Mouse (Mus musculus) megakaryocyte, embryonic 14.5 days (primary cell): ENCODE data around the gene 1700037C18Rik. TPM values are rescaled to one million over a fixed set of nuclear protein-coding genes. Genes with fewer than 3 reads are reported as not detected.
A peak's percentile ranks its signal among the peaks of the same experiment; 100 is the strongest.
"Not testable (repeated sequence)": the region's sequence is repeated elsewhere in the genome, so short reads cannot be mapped to it uniquely, and the experiment has no call there.

ENCODE experiments used
- H3K27me3 ChIP-seq: replicated peaks from 2 replicates; pipeline ENCODE3; 2012; ENCODE audit warnings: inconsistent platforms
- H3K36me3 ChIP-seq: replicated peaks from 2 replicates; pipeline ENCODE3; 2012; ENCODE audit warnings: low read length, inconsistent platforms, mixed read lengths
- H3K4me1 ChIP-seq: 2 replicates; pipeline ENCODE4 v1.6.1; 2012; ENCODE audit warnings: inconsistent platforms
- H3K4me3 ChIP-seq: replicated peaks from 2 replicates; pipeline ENCODE3; 2012; ENCODE audit warnings: moderate library complexity, mild to moderate bottlenecking, inconsistent platforms
- H3K9me3 ChIP-seq: 2 replicates; pipeline ENCODE4 v1.6.1; 2012; ENCODE audit warnings: inconsistent platforms
- FLI1 ChIP-seq: IDR thresholded peaks from 2 replicates; pipeline ENCODE4 v1.6.1; 2012; ENCODE audit warnings: low read length, inconsistent platforms, mixed read lengths
- GATA1 ChIP-seq: IDR thresholded peaks from 3 replicates; pipeline ENCODE4 v1.6.1; 2012; ENCODE audit warnings: mixed read lengths, low read length, inconsistent platforms, borderline replicate concordance
- polyA plus RNA-seq: library from polyadenylated mRNA; stranded (reverse); fragments of >175 nt; gene quantifications from 2 replicates; pipeline ENCODE4 v1.2.3, GENCODE M21; 2012; ENCODE audit warnings: low replicate concordance; ENCODE audit not compliant: insufficient read depth

The 1700037C18Rik gene
- polyA plus RNA-seq, 1 experiment, result 18.9 TPM

GRCm38 (mm10) chr16:3884201-3885064, 24.1 kb downstream of the 1700037C18Rik start, which contains the start of the genes Zfp597 and Gm20695:
Gene Zfp597 (minus strand): TSS chr16:3884561.
Gene Gm20695 (plus strand): TSS chr16:3884648.
- Histone ChIP-seq H3K9me3 (no peaks in the 10 kb centered on the region), H3K4me1 (peaks cover 66% of the 10 kb centered on the region), H3K36me3 (peaks cover 45% of the 10 kb centered on the region), H3K27me3 (no peaks in the 10 kb centered on the region), H3K4me3 (peak within 1 kb of the TSS; percentile 94)
- TF ChIP-seq FLI1 (no peak), GATA1 (no peak)

- no peaks in the 10 kb centered on the region for H3K9me3 ChIP-seq
- H3K4me1 ChIP-seq, result peaks cover 50% of the 10 kb centered on the region
- peaks cover 57% of the 10 kb centered on the region for H3K36me3 ChIP-seq
- no peak overlapping the region for H3K4me3 ChIP-seq
- no peak for TF ChIP-seq FLI1
- TF ChIP-seq GATA1, result no peak
- no peaks in the 10 kb centered on the region for H3K27me3 ChIP-seq
These were observed 32.1 kb downstream of the 1700037C18Rik start for GRCm38 (mm10) chr16:3876346-3876745.

- peaks cover 48% of the 10 kb centered on the region for H3K36me3 ChIP-seq
- no peaks in the 10 kb centered on the region for H3K9me3 ChIP-seq
- H3K4me1 ChIP-seq, result peaks cover 61% of the 10 kb centered on the region
- H3K4me3 ChIP-seq, result peak within 1 kb of the TSS; percentile 97
- TF ChIP-seq GATA1, result no peak
- TF ChIP-seq FLI1, result peak; percentile 46; the same call in 1 of the 2 replicates
- H3K27me3 ChIP-seq, result no peaks in the 10 kb centered on the region
These were observed 36.1 kb downstream of the 1700037C18Rik start, which contains the start of gene Naa60 for GRCm38 (mm10) chr16:3872216-3873047. Gene Naa60 (plus strand): TSS chr16:3872375.

- Histone ChIP-seq H3K4me3 (peak overlapping the region; percentile 97), H3K36me3 (peaks cover 48% of the 10 kb centered on the region), H3K27me3 (no peaks in the 10 kb centered on the region), H3K4me1 (peaks cover 65% of the 10 kb centered on the region), H3K9me3 (no peaks in the 10 kb centered on the region)
- TF ChIP-seq GATA1 (no peak), FLI1 (no peak)
These were observed 36.7 kb downstream of the 1700037C18Rik start for GRCm38 (mm10) chr16:3871815-3872214.

GRCm38 (mm10) chr16:3859254-3859653, 49.2 kb downstream of the 1700037C18Rik start:
- TF ChIP-seq FLI1, result no peak
- no peak for TF ChIP-seq GATA1
- no peak overlapping the region for H3K4me3 ChIP-seq
- no peaks in the 10 kb centered on the region for H3K9me3 ChIP-seq
- peaks cover 85% of the 10 kb centered on the region for H3K36me3 ChIP-seq
- H3K27me3 ChIP-seq, result no peaks in the 10 kb centered on the region
- peaks cover 95% of the 10 kb centered on the region for H3K4me1 ChIP-seq

- Histone ChIP-seq H3K4me1 (peaks cover 89% of the 10 kb centered on the region), H3K4me3 (peak overlapping the region; percentile 79), H3K36me3 (peaks cover 71% of the 10 kb centered on the region), H3K27me3 (no peaks in the 10 kb centered on the region), H3K9me3 (no peaks in the 10 kb centered on the region)
- TF ChIP-seq FLI1 (no peak), GATA1 (no peak; the same call in 2 of the 3 replicates)
These were observed 52.7 kb downstream of the 1700037C18Rik start for GRCm38 (mm10) chr16:3855776-3856175.

- TF ChIP-seq GATA1 (no peak), FLI1 (no peak)
- no peaks in the 10 kb centered on the region for H3K9me3 ChIP-seq
- H3K27me3 ChIP-seq, result no peaks in the 10 kb centered on the region
- peaks cover 66% of the 10 kb centered on the region for H3K36me3 ChIP-seq
- H3K4me1 ChIP-seq, result peaks cover 89% of the 10 kb centered on the region
- H3K4me3 ChIP-seq, result no peak overlapping the region
These were observed 53.9 kb downstream of the 1700037C18Rik start for GRCm38 (mm10) chr16:3854437-3855182.

- Histone ChIP-seq H3K9me3 (no peaks in the 10 kb centered on the region), H3K4me1 (peaks cover 89% of the 10 kb centered on the region), H3K36me3 (peaks cover 54% of the 10 kb centered on the region), H3K27me3 (no peaks in the 10 kb centered on the region), H3K4me3 (no peak overlapping the region)
- no peak for TF ChIP-seq GATA1
- TF ChIP-seq FLI1, result no peak
These were observed 55.9 kb downstream of the 1700037C18Rik start for GRCm38 (mm10) chr16:3852586-3852985.

GRCm38 (mm10) chr16:3851301-3851700, 57.2 kb downstream of the 1700037C18Rik start:
- H3K4me3 ChIP-seq, H3K27me3 ChIP-seq, H3K9me3 ChIP-seq: not testable (repeated sequence)
- H3K4me1 ChIP-seq, result peaks cover 86% of the 10 kb centered on the region
- peaks cover 41% of the 10 kb centered on the region for H3K36me3 ChIP-seq
